Mouse (Mus musculus): ENCODE data around the gene Mapk1ip1.

The Mapk1ip1 gene

GRCm38 (mm10) chr7:138845544-138846391, at the start of gene Mapk1ip1, which contains the start of gene Ppp2r2d:
Gene Mapk1ip1, minus strand, starts transcription at chr7:138846273.
Gene Ppp2r2d, plus strand, starts transcription at chr7:138846079.
- peak; percentile 99 for DNase-seq

GRCm38 (mm10) chr7:138885365-138886289, 39.6 kb upstream of the Mapk1ip1 start:
- no peak for DNase-seq

- no peak for DNase-seq
Measured at GRCm38 (mm10) chr7:138883724-138884123, 37.7 kb upstream of the Mapk1ip1 start.

GRCm38 (mm10) chr7:138875031-138875430, 29.0 kb upstream of the Mapk1ip1 start:
- DNase-seq, result no peak

- DNase-seq, result no peak
Measured at GRCm38 (mm10) chr7:138872956-138873355, 26.9 kb upstream of the Mapk1ip1 start.

- no peak for DNase-seq
Measured at GRCm38 (mm10) chr7:138868316-138868715, 22.2 kb upstream of the Mapk1ip1 start.

GRCm38 (mm10) chr7:138867286-138867685, 21.2 kb upstream of the Mapk1ip1 start:
- DNase-seq, result no peak

GRCm38 (mm10) chr7:138864776-138865175, 18.7 kb upstream of the Mapk1ip1 start:
- no peak for DNase-seq

- DNase-seq, result no peak
Measured at GRCm38 (mm10) chr7:138863950-138864572, 18.0 kb upstream of the Mapk1ip1 start.

GRCm38 (mm10) chr7:138856670-138857069, 10.6 kb upstream of the Mapk1ip1 start:
- no peak for DNase-seq

GRCm38 (mm10) chr7:138854201-138854600, 8.1 kb upstream of the Mapk1ip1 start:
- no peak for DNase-seq

GRCm38 (mm10) chr7:138853417-138854031, 7.5 kb upstream of the Mapk1ip1 start:
- no peak for DNase-seq

GRCm38 (mm10) chr7:138850083-138850482, 4.0 kb upstream of the Mapk1ip1 start:
- DNase-seq, result no peak

- DNase-seq, result no peak
Measured at GRCm38 (mm10) chr7:138848028-138848920, 2.2 kb upstream of the Mapk1ip1 start.

GRCm38 (mm10) chr7:138847316-138848027, 1.4 kb upstream of the Mapk1ip1 start:
- no peak for DNase-seq

- no peak for DNase-seq
Measured at GRCm38 (mm10) chr7:138846502-138846991, 474 bp upstream of the Mapk1ip1 start.

- DNase-seq, result no peak
Measured at GRCm38 (mm10) chr7:138845111-138845510, 962 bp downstream of the Mapk1ip1 start.

GRCm38 (mm10) chr7:138843421-138843820, 2.7 kb downstream of the Mapk1ip1 start:
- no peak for DNase-seq

GRCm38 (mm10) chr7:138841436-138842151, 4.5 kb downstream of the Mapk1ip1 start:
- no peak for DNase-seq

GRCm38 (mm10) chr7:138840594-138841021, 5.5 kb downstream of the Mapk1ip1 start:
- peak; percentile 88 for DNase-seq
